8 mouse cellular contexts compared by ENCODE assay signal in the genomic region with DNA sequence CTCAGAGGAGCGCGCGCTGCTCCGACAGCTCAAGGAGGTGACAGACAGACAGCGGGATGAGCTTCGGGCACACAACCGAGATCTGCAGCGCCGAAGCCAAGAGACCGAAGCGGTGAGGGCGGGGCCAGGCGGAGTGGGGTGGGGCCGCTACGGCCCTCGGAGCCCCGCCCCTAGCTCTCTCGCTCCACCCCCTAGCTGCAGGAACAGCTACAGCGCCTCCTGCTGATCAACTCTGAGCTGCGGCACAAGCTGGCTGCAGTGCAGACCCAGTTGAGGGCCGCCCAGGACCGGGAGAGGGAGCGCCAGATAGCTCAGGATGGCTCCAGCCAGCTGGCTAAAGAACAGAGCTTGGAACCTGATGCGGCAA. TPM values are rescaled to one million over a fixed set of nuclear protein-coding genes. Genes with fewer than 3 reads are reported as not detected.
DNase-seq lines count a peak whose midpoint lies in the region; ATAC-seq and TF ChIP-seq lines count a peak whose summit lies in the region.

No protein-coding gene starts in this region.

- H3K4me1 ChIP-seq in ES-Bruce4 (ENCODE audit: control insufficient read depth, insufficient read depth, low read length) = no peaks in the 10 kb centered on the region
- H3K4me1 ChIP-seq in forebrain, embryonic 14.5 days (ENCODE audit: control insufficient read depth, insufficient read depth, low read length) = peaks cover 7% of the 10 kb centered on the region; the same call in 1 of the 2 replicates
- H3K4me1 ChIP-seq in liver, postnatal 0 days (ENCODE audit: insufficient read depth) = peaks cover 24% of the 10 kb centered on the region
- peaks cover 23% of the 10 kb centered on the region for H3K4me1 ChIP-seq in neural tube, embryonic 13.5 days (replicated peaks)

- H3K36me3 ChIP-seq in ES-Bruce4 (ENCODE audit: control insufficient read depth, insufficient read depth, low read length, poor library complexity, severe bottlenecking) = peaks cover 24% of the 10 kb centered on the region
- peaks cover 46% of the 10 kb centered on the region for H3K36me3 ChIP-seq in forebrain, embryonic 14.5 days (ENCODE audit: control insufficient read depth, insufficient read depth, low read length)
- H3K36me3 ChIP-seq in liver, postnatal 0 days (replicated peaks; ENCODE audit: insufficient read depth, low read length) = peaks cover 41% of the 10 kb centered on the region
- peaks cover 49% of the 10 kb centered on the region for H3K36me3 ChIP-seq in neural tube, embryonic 13.5 days

- ATAC-seq in cerebellum, adult (ENCODE audit: insufficient number of reproducible peaks, low FRiP score, low TSS enrichment) = peak; percentile 80
- ATAC-seq in forebrain, embryonic 14.5 days = peak; percentile 88
- ATAC-seq in liver, postnatal 0 days = peak; percentile 81
- peak; percentile 91 for ATAC-seq in neural tube, embryonic 13.5 days (ENCODE audit: low read depth)

- no peak for TF ChIP-seq POLR2A in ES-Bruce4 (IDR thresholded peaks at IDR 0.05; ENCODE audit: insufficient read depth, low read length)

- DNase-seq in forebrain, embryonic 14.5 days (ENCODE audit: low spot score) = peak; percentile 91
- peak; percentile 96 to 98 for DNase-seq in heart, postnatal 14 days
- DNase-seq in layer of hippocampus, adult 11-12 months (ENCODE audit: low spot score) = peak; percentile 93
- peak; percentile 97 for DNase-seq in liver, postnatal 0 days
- DNase-seq in telencephalon, adult 2 months (ENCODE audit: low read depth, low spot score) = peak; percentile 72

- peak; percentile 63; the same call in 1 of the 2 replicates for TF ChIP-seq EP300 in ES-Bruce4 (IDR thresholded peaks at IDR 0.05; ENCODE audit: insufficient read depth, low read depth, low read length)
- no peak for TF ChIP-seq EP300 in liver, postnatal 0 days (IDR thresholded peaks at IDR 0.05; ENCODE audit: low read depth)

- intact Hi-C loops in heart, postnatal 14 days (cut with DNase I) = loop anchor here (2.0 kb wide), 1 partner anchor 110 kb away; no protein-coding TSS in a partner anchor

- 2% methylated on average over 24 of the region's 24 CpGs for WGBS in forebrain, embryonic 14.5 days
- 6% methylated on average over 24 of the region's 24 CpGs for WGBS in liver, postnatal 0 days (ENCODE audit: insufficient replicate concordance)
- WGBS in neural tube, embryonic 13.5 days = 1% methylated on average over 24 of the region's 24 CpGs

- no peaks in the 10 kb centered on the region for H3K27me3 ChIP-seq in ES-Bruce4 (ENCODE audit: control insufficient read depth, insufficient read depth, low read length, poor library complexity, severe bottlenecking)
- no peaks in the 10 kb centered on the region for H3K27me3 ChIP-seq in forebrain, embryonic 14.5 days (replicated peaks; ENCODE audit: control insufficient read depth, insufficient read depth, low read length)
- H3K27me3 ChIP-seq in liver, postnatal 0 days (ENCODE audit: insufficient read depth, low read length) = no peaks in the 10 kb centered on the region
- no peaks in the 10 kb centered on the region for H3K27me3 ChIP-seq in neural tube, embryonic 13.5 days

- H3K4me2 ChIP-seq in forebrain, embryonic 14.5 days (ENCODE audit: low read length) = peak overlapping the region; percentile 95
- H3K4me2 ChIP-seq in liver, postnatal 0 days (ENCODE audit: low read depth, low read length) = peak overlapping the region; percentile 99
- peak overlapping the region; percentile 84 for H3K4me2 ChIP-seq in neural tube, embryonic 13.5 days

- peak; percentile 93 for TF ChIP-seq CTCF in ES-Bruce4 (IDR thresholded peaks at IDR 0.05; ENCODE audit: low read depth, low read length)
- peak; percentile 98 for TF ChIP-seq CTCF in liver, postnatal 0 days (IDR thresholded peaks at IDR 0.05; ENCODE audit: low read depth)

- H3K9ac ChIP-seq in ES-Bruce4 (ENCODE audit: low read depth, poor library complexity, severe bottlenecking) = peak overlapping the region; percentile 53
- peak overlapping the region; percentile 70 for H3K9ac ChIP-seq in forebrain, embryonic 14.5 days (ENCODE audit: low read length)
- peak overlapping the region; percentile 91 for H3K9ac ChIP-seq in liver, postnatal 0 days (replicated peaks)
- H3K9ac ChIP-seq in neural tube, embryonic 13.5 days = peak overlapping the region; percentile 73

- no peaks in the 10 kb centered on the region for H3K9me3 ChIP-seq in ES-Bruce4 (replicated peaks; ENCODE audit: control insufficient read depth, insufficient read depth, low read length, poor library complexity, severe bottlenecking)
- no peaks in the 10 kb centered on the region for H3K9me3 ChIP-seq in forebrain, embryonic 14.5 days (replicated peaks; ENCODE audit: control insufficient read depth, low read length)
- H3K9me3 ChIP-seq in liver, postnatal 0 days (ENCODE audit: low read length) = no peaks in the 10 kb centered on the region
- no peaks in the 10 kb centered on the region for H3K9me3 ChIP-seq in neural tube, embryonic 13.5 days

- H3K4me3 ChIP-seq in ES-Bruce4 (ENCODE audit: low read depth, low read length) = peak overlapping the region; percentile 66
- H3K4me3 ChIP-seq in forebrain, embryonic 14.5 days (ENCODE audit: low read depth, low read length) = peak overlapping the region; percentile 44
- peak overlapping the region; percentile 68 for H3K4me3 ChIP-seq in liver, postnatal 0 days (ENCODE audit: low read depth, low read length)
- peak overlapping the region; percentile 50 for H3K4me3 ChIP-seq in neural tube, embryonic 13.5 days

- no peak overlapping the region for H3K27ac ChIP-seq in ES-Bruce4 (ENCODE audit: insufficient read depth, low read length)
- H3K27ac ChIP-seq in forebrain, embryonic 14.5 days (ENCODE audit: low read depth, low read length) = peak overlapping the region; percentile 66
- peak overlapping the region; percentile 98 for H3K27ac ChIP-seq in liver, postnatal 0 days (ENCODE audit: low read depth)
- peak overlapping the region; percentile 78 for H3K27ac ChIP-seq in neural tube, embryonic 13.5 days (replicated peaks)

RNA-seq across cellular contexts. Expression of a gene that starts 0.7 kb away (rescaled TPM):
- not detected in 2 replicates for polyA plus RNA-seq in ES-Bruce4 (2011; ENCODE audit: insufficient read depth, insufficient read length, low read depth, missing spikeins)
- 0.77 and 0.86 TPM in 2 replicates for polyA plus RNA-seq in forebrain, embryonic 14.5 days (2014; fragmentation: Nextera tagmentation; extraction: Ambion mirVana)
- total RNA-seq in heart, postnatal 14 days (2021) = 10 to 100 TPM; 42.2 to 44.1 TPM
- 13.2 and 13.4 TPM in 2 replicates for polyA plus RNA-seq in liver, postnatal 0 days (2015; fragmentation: Nextera tagmentation; extraction: Ambion mirVana)
- 0.54 and 1.7 TPM in 2 replicates for polyA plus RNA-seq in neural tube, embryonic 13.5 days (2015; fragmentation: Nextera tagmentation; extraction: Ambion mirVana)

RNA-seq across cellular contexts. Expression of a gene that starts 2.7 kb away (rescaled TPM):
- polyA plus RNA-seq in ES-Bruce4 (2011; ENCODE audit: insufficient read depth, insufficient read length, low read depth, missing spikeins) = 0.76 and 1.0 TPM in 2 replicates
- 2.7 and 3.4 TPM in 2 replicates for polyA plus RNA-seq in forebrain, embryonic 14.5 days (2014; fragmentation: Nextera tagmentation; extraction: Ambion mirVana)
- 10 to 100 TPM; 15.7 to 16.5 TPM for total RNA-seq in heart, postnatal 14 days (2021)
- 3.1 TPM in 2 replicates for polyA plus RNA-seq in liver, postnatal 0 days (2015; fragmentation: Nextera tagmentation; extraction: Ambion mirVana)
- 4.7 TPM in 2 replicates for polyA plus RNA-seq in neural tube, embryonic 13.5 days (2015; fragmentation: Nextera tagmentation; extraction: Ambion mirVana)

RNA-seq across cellular contexts. Expression of a gene that starts 20.9 kb away (rescaled TPM):
- 11.3 and 17.5 TPM in 2 replicates for polyA plus RNA-seq in ES-Bruce4 (2011; ENCODE audit: insufficient read depth, insufficient read length, low read depth, missing spikeins)
- 6.5 and 9.1 TPM in 2 replicates for polyA plus RNA-seq in forebrain, embryonic 14.5 days (2014; fragmentation: Nextera tagmentation; extraction: Ambion mirVana)
- 10 to 100 TPM; 23.4 to 25.8 TPM for total RNA-seq in heart, postnatal 14 days (2021)
- 5.9 and 7.2 TPM in 2 replicates for polyA plus RNA-seq in liver, postnatal 0 days (2015; fragmentation: Nextera tagmentation; extraction: Ambion mirVana)
- polyA plus RNA-seq in neural tube, embryonic 13.5 days (2015; fragmentation: Nextera tagmentation; extraction: Ambion mirVana) = 17.5 and 20.4 TPM in 2 replicates

RNA-seq across cellular contexts. Expression of a gene that starts 24.0 kb away (rescaled TPM):
- 210 and 212 TPM in 2 replicates for polyA plus RNA-seq in ES-Bruce4 (2011; ENCODE audit: insufficient read depth, insufficient read length, low read depth, missing spikeins)
- 67.0 and 73.1 TPM in 2 replicates for polyA plus RNA-seq in forebrain, embryonic 14.5 days (2014; fragmentation: Nextera tagmentation; extraction: Ambion mirVana)
- 10 to 100 TPM; 84.8 to 93.3 TPM for total RNA-seq in heart, postnatal 14 days (2021)
- 12.1 and 13.9 TPM in 2 replicates for polyA plus RNA-seq in liver, postnatal 0 days (2015; fragmentation: Nextera tagmentation; extraction: Ambion mirVana)
- 47.3 and 51.3 TPM in 2 replicates for polyA plus RNA-seq in neural tube, embryonic 13.5 days (2015; fragmentation: Nextera tagmentation; extraction: Ambion mirVana)

RNA-seq across cellular contexts. Expression of a gene that starts 49.1 kb away (rescaled TPM):
- polyA plus RNA-seq in ES-Bruce4 (2011; ENCODE audit: insufficient read depth, insufficient read length, low read depth, missing spikeins) = 3.6 and 6.8 TPM in 2 replicates
- polyA plus RNA-seq in forebrain, embryonic 14.5 days (2014; fragmentation: Nextera tagmentation; extraction: Ambion mirVana) = 0.94 and 1.3 TPM in 2 replicates
- 10 to 100 TPM; 11.8 to 11.9 TPM for total RNA-seq in heart, postnatal 14 days (2021)
- polyA plus RNA-seq in liver, postnatal 0 days (2015; fragmentation: Nextera tagmentation; extraction: Ambion mirVana) = 34.2 and 35.6 TPM in 2 replicates
- polyA plus RNA-seq in neural tube, embryonic 13.5 days (2015; fragmentation: Nextera tagmentation; extraction: Ambion mirVana) = 3.9 and 4.3 TPM in 2 replicates
